Mouse (Mus musculus): ENCODE measurements around the gene Sesn1. TPM values are rescaled to one million over a fixed set of nuclear protein-coding genes. Genes with fewer than 3 reads are reported as not detected.

Gene Sesn1
- polyA plus RNA-seq, 1 experiment from 2014 or later = 28.6 TPM

GRCm38 (mm10) chr10:41901456-41901855 lies 91.7 kb downstream of the Sesn1 start:
- TF ChIP-seq CTCF (IDR thresholded peaks at IDR 0.05) = no peak
- DNase-seq (ENCODE audit: low read depth, low spot score) (no peak), ATAC-seq (no peak)
- in situ Hi-C loops (cut with MboI; ENCODE audit: low pct_unique_long_range_greater_than_20kb) = no loop called here
- POLR2A ChIA-PET = no interaction called here
- CTCF ChIA-PET = interaction anchor here (1.5 kb wide), 1 partner anchor 13 kb away, joined by 5 read pairs; no protein-coding TSS in a partner anchor
- no peaks in the 10 kb centered on the region for H3K27me3 ChIP-seq

GRCm38 (mm10) chr10:41901864-41902263 lies 92.1 kb downstream of the Sesn1 start:
- no peak for DNase-seq (ENCODE audit: low read depth, low spot score)
- CTCF ChIA-PET = interaction anchor here (1.5 kb wide), 1 partner anchor 13 kb away, joined by 5 read pairs; no protein-coding TSS in a partner anchor
- no peaks in the 10 kb centered on the region for H3K27me3 ChIP-seq
- POLR2A ChIA-PET = no interaction called here
- in situ Hi-C loops (cut with MboI; ENCODE audit: low pct_unique_long_range_greater_than_20kb) = no loop called here
- ATAC-seq = no peak
- no peak for TF ChIP-seq CTCF (IDR thresholded peaks at IDR 0.05)

- in situ Hi-C loops (cut with MboI; ENCODE audit: low pct_unique_long_range_greater_than_20kb) = no loop called here
- H3K27me3 ChIP-seq = no peaks in the 10 kb centered on the region
- CTCF ChIA-PET = interaction anchor here (1.3 to 1.6 kb wide), 2 partner anchors 9 to 19 kb away, joined by 3 read pairs; no protein-coding TSS in a partner anchor
- DNase-seq (ENCODE audit: low read depth, low spot score) (no peak), ATAC-seq (no peak)
- POLR2A ChIA-PET = no interaction called here
- no peak for TF ChIP-seq CTCF (IDR thresholded peaks at IDR 0.05)
Measured at GRCm38 (mm10) chr10:41907473-41907872, 97.7 kb downstream of the Sesn1 start.

- in situ Hi-C loops (cut with MboI; ENCODE audit: low pct_unique_long_range_greater_than_20kb) = no loop called here
- DNase-seq (ENCODE audit: low read depth, low spot score) = no peak
- TF ChIP-seq CTCF (IDR thresholded peaks at IDR 0.05) = no peak
- POLR2A ChIA-PET = no interaction called here
- no peak for ATAC-seq
- CTCF ChIA-PET = interaction anchor here (1.6 kb wide), 1 partner anchor 9 kb away, joined by 3 read pairs; no protein-coding TSS in a partner anchor
- H3K27me3 ChIP-seq = no peaks in the 10 kb centered on the region
Measured at GRCm38 (mm10) chr10:41907950-41908349, 98.2 kb downstream of the Sesn1 start.

- ChIA-PET POLR2A (interaction anchor here (0.8 to 0.9 kb wide), 2 partner anchors 31 to 79 kb away, joined by 3 read pairs; no protein-coding TSS in a partner anchor), CTCF (no interaction called here)
- DNase-seq (ENCODE audit: low read depth, low spot score) (no peak), ATAC-seq (no peak)
- TF ChIP-seq CTCF (IDR thresholded peaks at IDR 0.05) = no peak
- H3K27me3 ChIP-seq = no peaks in the 10 kb centered on the region
- in situ Hi-C loops (cut with MboI; ENCODE audit: low pct_unique_long_range_greater_than_20kb) = no loop called here
Measured at GRCm38 (mm10) chr10:41908899-41909298, 99.2 kb downstream of the Sesn1 start.

- no peaks in the 10 kb centered on the region for H3K27me3 ChIP-seq
- in situ Hi-C loops (cut with MboI; ENCODE audit: low pct_unique_long_range_greater_than_20kb) = no loop called here
- ChIA-PET POLR2A (no interaction called here), CTCF (no interaction called here)
- no peak for ATAC-seq
- TF ChIP-seq CTCF (IDR thresholded peaks at IDR 0.05) = no peak
- DNase-seq (ENCODE audit: low read depth, low spot score) = no peak
Measured at GRCm38 (mm10) chr10:41912290-41912994, 102.7 kb downstream of the Sesn1 start.

GRCm38 (mm10) chr10:41926726-41927125 lies 117.0 kb downstream of the Sesn1 start:
- no peak for DNase-seq (ENCODE audit: low read depth, low spot score)
- ChIA-PET CTCF (no interaction called here), POLR2A (no interaction called here)
- ATAC-seq = no peak
- in situ Hi-C loops (cut with MboI; ENCODE audit: low pct_unique_long_range_greater_than_20kb) = no loop called here
- no peak for TF ChIP-seq CTCF (IDR thresholded peaks at IDR 0.05)
- no peaks in the 10 kb centered on the region for H3K27me3 ChIP-seq

GRCm38 (mm10) chr10:41930966-41931365 lies 121.2 kb downstream of the Sesn1 start:
- in situ Hi-C loops (cut with MboI; ENCODE audit: low pct_unique_long_range_greater_than_20kb) = no loop called here
- TF ChIP-seq CTCF (IDR thresholded peaks at IDR 0.05) = no peak
- no peaks in the 10 kb centered on the region for H3K27me3 ChIP-seq
- ATAC-seq (no peak), DNase-seq (ENCODE audit: low read depth, low spot score) (no peak)
- POLR2A ChIA-PET = no interaction called here
- CTCF ChIA-PET = interaction anchor here (1.4 kb wide), 1 partner anchor 44 kb away, joined by 3 read pairs; no protein-coding TSS in a partner anchor

- POLR2A ChIA-PET = no interaction called here
- TF ChIP-seq CTCF (IDR thresholded peaks at IDR 0.05) = no peak
- in situ Hi-C loops (cut with MboI; ENCODE audit: low pct_unique_long_range_greater_than_20kb) = no loop called here
Measured at GRCm38 (mm10) chr10:41931962-41932361, 122.2 kb downstream of the Sesn1 start.

GRCm38 (mm10) chr10:41932943-41933342 lies 123.2 kb downstream of the Sesn1 start:
- POLR2A ChIA-PET = no interaction called here
- no peak for TF ChIP-seq CTCF (IDR thresholded peaks at IDR 0.05)
- in situ Hi-C loops (cut with MboI; ENCODE audit: low pct_unique_long_range_greater_than_20kb) = no loop called here
- CTCF ChIA-PET = interaction anchor here (0.8 kb wide), 1 partner anchor 51 kb away, joined by 3 read pairs; no protein-coding TSS in a partner anchor
- ATAC-seq (no peak), DNase-seq (ENCODE audit: low read depth, low spot score) (no peak)
- H3K27me3 ChIP-seq = no peaks in the 10 kb centered on the region

More at GRCm38 (mm10) chr10:41931962-41932361, 122.2 kb downstream of the Sesn1 start:
- H3K27me3 ChIP-seq = no peaks in the 10 kb centered on the region
- ATAC-seq (no peak), DNase-seq (ENCODE audit: low read depth, low spot score) (no peak)
- CTCF ChIA-PET = no interaction called here

GRCm38 (mm10) chr10:41933536-41933935 lies 123.8 kb downstream of the Sesn1 start:
- DNase-seq (ENCODE audit: low read depth, low spot score) (no peak), ATAC-seq (no peak)
- no peak for TF ChIP-seq CTCF (IDR thresholded peaks at IDR 0.05)
- POLR2A ChIA-PET = no interaction called here
- H3K27me3 ChIP-seq = no peaks in the 10 kb centered on the region
- CTCF ChIA-PET = interaction anchor here (0.8 to 1.4 kb wide), 2 partner anchors 26 to 52 kb away, joined by 3 to 4 read pairs; no protein-coding TSS in a partner anchor
- in situ Hi-C loops (cut with MboI; ENCODE audit: low pct_unique_long_range_greater_than_20kb) = no loop called here

Data from Patski (cell line).